Mouse (Mus musculus): ENCODE measurements at regions not wholly inside any gene's neighbourhood (a gene's known extent, or its start where the extent isn't known, plus 50 kb on each side); places are given as distances from the start of the nearest gene placed in this dataset.
"Not testable (repeated sequence)": the region's sequence is repeated elsewhere in the genome, so short reads cannot be mapped to it uniquely, and the experiment has no call there.

GRCm38 (mm10) chr19:27694478-27694877 is 264.9 kb upstream of the Pum3 start:
- DNase-seq (ENCODE audit: low read depth, low spot score): no peak

GRCm38 (mm10) chr19:27693706-27694105 is 264.1 kb upstream of the Pum3 start:
- DNase-seq (ENCODE audit: low read depth, low spot score): no peak

GRCm38 (mm10) chr19:27692944-27693343 is 263.3 kb upstream of the Pum3 start:
- no peak for DNase-seq (ENCODE audit: low read depth, low spot score)

- DNase-seq (ENCODE audit: low read depth, low spot score): no peak
These were observed 253.8 kb upstream of the Pum3 start for GRCm38 (mm10) chr19:27683426-27683825.

DNA sequence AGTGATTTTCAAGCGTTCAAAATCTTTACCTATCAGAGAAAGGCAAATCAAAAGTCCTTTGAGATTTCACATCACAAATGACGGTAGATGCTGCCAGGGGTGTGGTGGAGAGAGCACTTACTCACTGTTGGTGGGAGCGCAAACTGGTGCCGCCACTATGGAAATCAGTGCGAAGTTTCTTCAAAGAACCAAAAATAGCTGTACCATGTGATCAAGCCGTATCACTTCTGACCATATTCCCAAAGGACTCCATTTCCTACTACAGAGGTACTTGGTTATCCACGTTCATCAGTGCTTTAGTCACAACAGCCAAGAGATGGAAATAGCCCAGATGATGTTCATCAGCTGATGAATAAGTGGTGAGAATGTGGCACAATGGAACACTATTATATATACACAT is 249.8 kb upstream of the Pum3 start:
- no peak for DNase-seq (ENCODE audit: low read depth, low spot score)

- no peak for DNase-seq (ENCODE audit: low read depth, low spot score)
These were observed 243.1 kb upstream of the Pum3 start for GRCm38 (mm10) chr19:27672679-27673190.

GRCm38 (mm10) chr19:27663296-27663695 is 233.7 kb upstream of the Pum3 start:
- DNase-seq (ENCODE audit: low read depth, low spot score): no peak

- no peak for DNase-seq (ENCODE audit: low read depth, low spot score)
These were observed 211.4 kb upstream of the Pum3 start for GRCm38 (mm10) chr19:27641001-27641400.

DNA sequence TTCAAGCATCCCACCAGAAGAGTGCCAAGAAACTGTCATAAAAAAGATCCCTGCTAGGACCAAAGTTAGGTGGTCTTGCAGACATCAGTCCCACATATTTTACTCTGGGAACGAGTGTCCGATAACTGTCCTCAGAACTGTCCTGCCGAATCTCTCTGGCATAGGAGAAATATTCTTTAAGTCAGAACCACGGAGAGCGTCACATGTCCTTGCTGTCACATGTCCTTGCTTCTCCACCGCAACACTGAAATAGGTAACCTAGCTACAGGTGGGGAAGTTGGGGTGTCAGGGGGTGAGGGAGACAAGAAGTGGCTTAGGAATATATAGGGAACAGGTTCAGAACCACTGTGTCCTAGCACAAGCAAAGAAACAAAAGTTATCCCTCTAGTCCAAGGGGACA is 203.5 kb upstream of the Pum3 start:
- no peak for DNase-seq (ENCODE audit: low read depth, low spot score)

- DNase-seq (ENCODE audit: low read depth, low spot score): no peak
These were observed 198.0 kb upstream of the Pum3 start for GRCm38 (mm10) chr19:27627626-27628025.

DNA sequence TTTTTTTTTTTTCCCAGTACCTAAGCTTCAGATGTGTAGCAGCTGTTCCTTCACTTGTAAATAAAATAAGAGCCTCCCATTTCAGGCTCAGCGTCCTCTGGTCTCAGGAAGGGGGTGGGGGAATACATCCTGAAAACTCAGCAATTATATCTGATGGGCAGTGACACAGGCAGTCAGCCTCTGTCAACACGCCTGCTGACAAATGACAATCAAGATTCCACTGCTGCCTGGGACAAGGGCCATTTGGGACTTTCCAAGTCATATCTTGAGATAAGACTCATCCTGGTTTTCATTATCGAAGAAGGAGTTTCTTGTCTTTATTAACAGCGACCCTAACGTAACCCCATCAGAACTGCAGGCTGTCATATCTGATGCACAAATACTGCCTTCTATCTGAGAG is 187.9 kb upstream of the Pum3 start:
- DNase-seq (ENCODE audit: low read depth, low spot score): no peak

DNA sequence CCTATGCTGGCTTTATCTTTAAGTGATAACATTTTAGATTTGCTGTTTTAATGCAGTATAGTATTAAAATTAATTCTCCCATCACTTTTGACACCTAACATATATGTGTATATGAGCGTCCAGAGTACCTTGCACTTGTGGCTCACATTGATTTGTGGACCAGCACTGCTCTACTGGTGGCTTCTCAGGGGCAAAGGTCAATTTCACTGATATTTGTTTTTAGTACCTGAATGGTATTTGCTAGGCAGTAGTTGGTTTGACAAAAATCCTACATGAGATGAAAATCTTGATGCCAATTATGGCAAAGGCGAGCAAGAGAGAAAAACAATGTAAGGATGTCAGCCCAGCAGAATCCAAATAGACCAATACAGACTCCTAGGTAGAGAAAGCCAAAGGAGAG is 177.3 kb upstream of the Pum3 start:
- no peak for DNase-seq (ENCODE audit: low read depth, low spot score)

GRCm38 (mm10) chr19:27603296-27603695 is 173.7 kb upstream of the Pum3 start:
- DNase-seq (ENCODE audit: low read depth, low spot score): no peak

DNA sequence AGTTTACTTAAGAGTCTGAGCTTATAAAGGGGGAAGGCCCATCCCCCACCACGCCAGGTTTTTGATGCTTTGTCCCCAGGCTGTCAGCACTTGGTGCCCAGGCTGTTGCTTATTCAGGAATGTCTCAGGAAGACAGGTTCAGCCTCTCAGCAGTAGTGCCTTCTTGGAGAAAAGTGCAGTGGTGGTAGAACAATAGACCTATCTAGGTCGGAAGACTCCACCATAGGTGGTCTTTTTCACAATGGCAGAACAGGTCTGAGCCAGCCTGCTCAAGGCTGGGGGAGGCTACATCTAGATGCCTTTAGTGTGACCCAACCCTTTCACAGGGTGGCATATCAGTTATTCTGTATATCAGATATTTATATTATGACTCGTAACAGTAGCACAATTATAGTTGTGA is 171.9 kb upstream of the Pum3 start:
- DNase-seq (ENCODE audit: low read depth, low spot score): no peak

DNA sequence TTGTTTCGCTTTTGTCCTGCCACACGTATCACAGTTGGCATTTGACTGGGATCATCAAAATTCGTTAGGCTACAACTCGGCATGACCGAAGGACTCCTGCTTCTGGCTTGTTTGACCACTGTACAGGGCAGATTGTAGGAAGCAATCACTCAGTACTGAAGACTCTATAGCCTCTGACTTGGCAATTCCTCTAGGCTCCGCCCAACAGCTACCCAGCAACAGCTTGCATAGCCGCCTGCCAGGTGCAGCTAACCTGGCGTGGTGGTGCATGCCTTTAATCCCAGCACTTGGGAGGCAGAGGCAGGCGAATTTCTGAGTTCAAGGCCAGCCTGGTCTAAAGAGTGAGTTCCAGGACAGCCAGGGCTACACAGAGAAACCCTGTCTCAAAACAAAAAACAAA is 170.8 kb upstream of the Pum3 start:
- not testable (repeated sequence) for DNase-seq (ENCODE audit: low read depth, low spot score)

DNA sequence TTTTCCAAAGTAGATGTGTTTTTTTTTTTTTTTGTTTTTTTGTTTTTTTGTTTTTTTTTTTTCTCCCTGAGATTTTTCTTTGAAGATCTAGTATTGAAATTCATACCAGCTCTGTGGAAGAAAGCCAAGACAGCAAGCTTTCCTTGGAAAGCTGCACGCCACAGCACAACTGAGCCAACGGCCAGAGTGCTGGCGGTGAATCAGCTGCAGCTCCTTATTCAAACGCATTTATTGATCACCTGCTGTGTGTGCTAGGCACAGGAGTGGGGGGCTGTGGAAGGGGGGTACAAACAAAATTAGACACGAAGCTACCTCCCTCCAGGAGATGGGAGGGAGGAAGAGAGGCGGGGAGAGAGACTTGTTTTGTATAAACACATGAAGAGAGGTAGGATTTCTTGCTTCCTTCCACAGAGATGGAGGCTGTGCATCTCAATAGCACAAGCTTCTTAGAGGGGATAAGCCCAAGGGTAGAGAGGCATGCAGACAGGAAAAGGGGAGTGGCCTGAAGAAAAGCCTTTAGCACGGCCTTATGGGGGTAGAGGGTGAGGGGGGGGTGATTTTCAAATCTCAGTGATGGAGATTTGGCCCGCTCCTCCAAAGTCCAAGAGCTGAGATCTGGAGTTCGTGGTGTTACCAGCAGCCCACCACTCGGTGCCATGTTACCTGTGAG is 170.1 kb upstream of the Pum3 start:
- DNase-seq (ENCODE audit: low read depth, low spot score): no peak

DNA sequence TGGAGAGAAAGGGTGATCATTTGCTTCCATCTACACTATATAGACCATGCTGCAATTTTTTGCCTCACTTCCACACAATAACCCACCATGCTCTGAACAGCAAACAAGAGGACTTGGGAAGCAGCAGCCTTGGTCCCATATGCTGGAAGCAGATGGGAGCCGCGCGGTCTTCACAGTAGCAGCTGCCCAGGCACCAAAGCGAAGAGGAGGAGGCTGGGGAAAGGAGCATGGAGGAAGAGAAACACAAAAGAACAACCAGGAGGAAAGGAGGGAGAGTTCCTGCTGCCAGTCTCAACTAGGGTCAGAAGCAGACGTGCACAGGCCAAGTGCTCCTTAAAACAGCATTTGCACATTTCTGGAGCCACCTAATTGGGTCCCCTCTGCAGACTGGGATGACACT is 168.7 kb upstream of the Pum3 start:
- no peak for DNase-seq (ENCODE audit: low read depth, low spot score)

GRCm38 (mm10) chr19:27585566-27585965 is 155.9 kb upstream of the Pum3 start:
- DNase-seq (ENCODE audit: low read depth, low spot score): no peak

DNA sequence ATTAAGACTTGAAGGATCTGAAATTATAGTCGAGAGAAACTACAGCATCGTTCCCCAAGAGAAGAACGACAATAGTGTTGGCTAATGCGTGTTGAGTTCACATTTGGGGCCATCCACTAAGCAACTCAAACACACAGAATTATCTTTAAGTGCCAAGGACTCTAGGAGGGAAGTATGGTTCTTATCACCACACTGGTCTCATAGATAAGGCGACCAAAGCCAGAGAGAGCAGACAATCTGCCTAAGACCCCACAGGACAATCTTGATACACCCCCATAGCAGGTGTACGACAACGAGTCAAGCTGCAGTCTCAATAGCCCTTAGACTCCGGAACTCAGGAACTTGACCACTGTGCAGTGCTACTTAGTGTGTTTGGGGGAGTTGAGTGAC is 152.5 kb upstream of the Pum3 start:
- no peak for DNase-seq (ENCODE audit: low read depth, low spot score)

DNA sequence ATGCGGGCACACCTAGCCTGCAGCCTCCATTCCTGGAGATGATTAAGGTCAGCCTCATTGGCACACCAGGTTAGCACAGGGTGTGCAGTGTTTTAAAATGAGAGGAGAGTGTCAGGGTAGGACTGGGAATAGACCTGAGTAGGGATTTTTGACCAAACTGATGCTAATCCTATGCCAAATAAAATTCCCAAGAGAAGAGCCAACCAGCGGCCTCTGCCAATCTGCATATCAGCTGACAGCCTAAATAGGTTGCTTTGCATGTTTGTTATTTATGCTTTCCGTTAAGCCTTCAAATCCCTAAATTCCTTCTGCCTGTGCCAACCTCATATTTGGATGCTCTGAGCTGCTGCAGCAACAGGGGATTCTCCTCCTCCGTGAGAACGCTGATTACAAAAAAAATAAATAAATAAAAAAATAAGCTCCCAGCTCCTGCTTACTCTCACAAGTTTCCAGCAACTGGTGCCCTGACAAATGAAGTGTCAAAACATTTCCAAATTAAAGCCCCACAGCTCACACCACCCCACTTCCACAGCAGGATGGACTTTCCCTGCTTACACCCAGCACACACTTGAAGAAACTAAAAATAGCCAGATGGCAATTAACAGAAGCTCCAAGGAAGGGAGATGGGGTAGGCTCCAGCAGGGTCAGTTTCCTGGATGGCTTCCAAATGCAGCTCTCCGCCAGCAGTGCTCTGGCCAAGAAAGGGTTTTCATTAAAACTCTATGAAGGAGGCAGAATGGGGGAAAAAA is 151.9 kb upstream of the Pum3 start:
- peak; percentile 18 for DNase-seq (ENCODE audit: low read depth, low spot score)

- DNase-seq (ENCODE audit: low read depth, low spot score): no peak
These were observed 146.9 kb upstream of the Pum3 start for GRCm38 (mm10) chr19:27576478-27576877.

GRCm38 (mm10) chr19:27566929-27567328 is 137.3 kb upstream of the Pum3 start:
- no peak for DNase-seq (ENCODE audit: low read depth, low spot score)

GRCm38 (mm10) chr19:27566060-27566459 is 136.4 kb upstream of the Pum3 start:
- DNase-seq (ENCODE audit: low read depth, low spot score): no peak

All from retina, adult 2 months (tissue).